Mouse (Mus musculus): ENCODE data around the gene Slc22a17. TPM values are rescaled to one million over a fixed set of nuclear protein-coding genes. Genes with fewer than 3 reads are reported as not detected.

The Slc22a17 gene
- total and polyA plus RNA-seq, 2 experiments from 2014 or later = 369 to 606 TPM

DNA sequence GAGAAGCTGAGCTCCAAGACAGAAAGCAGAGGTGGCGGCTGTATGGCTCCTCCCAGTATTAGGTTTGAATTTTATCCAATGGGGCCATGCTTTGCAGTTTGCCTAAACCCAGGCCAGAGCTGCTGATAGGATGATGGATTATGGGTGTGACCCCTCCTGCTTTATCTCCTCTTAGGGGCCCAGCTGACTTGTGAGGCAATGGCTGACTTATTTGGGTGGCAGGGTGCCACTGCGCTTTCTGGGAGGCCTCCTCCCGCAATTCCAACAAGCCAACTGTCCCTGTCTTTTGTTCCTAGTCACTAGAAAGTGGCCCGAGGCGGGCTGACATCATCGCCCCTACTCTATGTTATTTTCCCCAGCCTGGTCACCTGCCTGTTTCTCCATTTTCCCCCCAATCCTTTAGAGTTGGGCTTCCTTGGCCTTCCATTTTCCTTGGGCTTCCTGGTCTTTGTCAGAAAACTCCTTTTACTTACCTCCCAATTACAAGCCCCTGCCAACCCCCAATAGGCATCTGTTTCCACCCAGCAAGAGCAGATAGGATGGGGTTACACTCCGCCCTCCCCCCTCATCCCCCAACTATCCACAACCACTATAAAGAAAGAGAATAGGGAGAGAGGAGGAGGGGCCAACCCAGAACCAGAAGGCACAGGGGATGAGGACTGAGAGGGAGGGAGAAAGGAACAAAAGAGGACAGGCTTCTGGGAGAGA is 11.9 kb upstream of the Slc22a17 start:
- Histone ChIP-seq H3K9ac (replicated peaks; ENCODE audit: low read length) (peak overlapping the region; percentile 78), H3K4me3 (ENCODE audit: low read length) (peak overlapping the region; percentile 53), H3K4me2 (ENCODE audit: low read depth, low read length) (peak overlapping the region; percentile 98), H3K27ac (peak overlapping the region; percentile 95), H3K4me1 (ENCODE audit: insufficient read depth, low read length) (peaks cover 17% of the 10 kb centered on the region; the same call in 1 of the 2 replicates), H3K27me3 (ENCODE audit: insufficient read depth, low read length) (no peaks in the 10 kb centered on the region), H3K36me3 (ENCODE audit: insufficient read depth, low read length) (0 out of 2 replicates have a peak, but pooled peaks cover 4% of the 10 kb centered on the region), H3K9me3 (ENCODE audit: low read length) (no peaks in the 10 kb centered on the region)
- peak; percentile 66 for ATAC-seq
- DNase-seq (ENCODE audit: low spot score) = peak; percentile 73
- 19% methylated on average over 7 of the region's 7 CpGs for WGBS
- no peak for TF ChIP-seq CTCF (IDR thresholded peaks at IDR 0.05; ENCODE audit: low read depth)

DNA sequence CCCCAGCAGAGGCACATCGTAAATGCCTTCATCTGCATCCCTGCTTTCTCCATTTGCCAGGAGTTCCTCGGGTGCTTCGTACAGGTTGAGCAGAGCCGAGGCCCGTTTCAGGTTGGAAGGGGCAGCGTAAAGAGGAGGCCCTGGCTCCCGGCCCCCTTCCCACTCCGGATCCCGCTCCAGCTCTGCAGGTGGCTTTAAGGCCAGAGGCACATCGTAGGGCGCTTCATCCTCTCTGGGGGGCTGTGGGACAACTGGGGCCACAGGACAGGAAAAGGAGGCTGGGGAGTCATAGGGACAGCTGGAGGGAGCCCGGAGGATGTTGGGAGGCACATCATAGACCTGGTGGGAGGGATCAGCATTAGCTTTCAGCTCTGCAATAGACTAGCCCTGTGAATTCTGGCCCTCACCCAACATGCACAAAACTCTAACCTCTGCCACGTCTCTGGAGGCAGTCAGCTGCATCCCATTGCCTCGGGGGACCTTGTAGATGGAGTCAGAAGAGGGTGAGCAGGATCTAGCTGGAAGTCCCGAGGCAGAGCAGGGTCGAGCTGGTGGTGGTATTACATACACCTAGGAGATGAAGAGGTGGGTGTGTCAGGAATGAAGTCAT is 7.2 kb upstream of the Slc22a17 start:
- Histone ChIP-seq H3K4me3 (ENCODE audit: low read length) (no peak overlapping the region), H3K27me3 (ENCODE audit: insufficient read depth, low read length) (no peaks in the 10 kb centered on the region), H3K4me2 (ENCODE audit: low read depth, low read length) (no peak overlapping the region), H3K36me3 (ENCODE audit: insufficient read depth, low read length) (peaks cover 4% of the 10 kb centered on the region; the same call in 1 of the 2 replicates), H3K27ac (no peak overlapping the region), H3K9ac (replicated peaks; ENCODE audit: low read length) (no peak overlapping the region), H3K9me3 (ENCODE audit: low read length) (no peaks in the 10 kb centered on the region), H3K4me1 (ENCODE audit: insufficient read depth, low read length) (no peaks in the 10 kb centered on the region)
- WGBS = 91% methylated on average over 16 of the region's 16 CpGs
- DNase-seq (ENCODE audit: low spot score) = no peak
- no peak for ATAC-seq
- TF ChIP-seq CTCF (IDR thresholded peaks at IDR 0.05; ENCODE audit: low read depth) = no peak

DNA sequence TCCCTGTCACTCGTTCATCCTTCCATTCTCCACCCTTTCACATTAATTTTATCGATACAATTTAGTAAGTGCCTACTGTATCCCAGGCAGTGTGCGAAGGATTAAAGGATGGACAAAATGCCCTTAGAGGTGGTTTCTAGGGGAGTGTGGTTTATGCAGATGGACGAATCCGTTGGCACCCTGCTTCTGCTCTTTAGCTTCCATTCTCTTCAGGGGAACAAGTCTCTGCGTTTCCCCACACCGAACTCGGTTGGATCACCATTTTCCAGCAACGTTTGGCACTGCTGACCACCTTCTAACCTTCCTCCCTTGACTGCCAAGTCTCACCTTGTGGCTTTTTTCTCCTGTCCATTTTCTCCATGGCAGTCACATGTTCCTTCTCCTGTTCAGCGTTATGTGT is 411 bp upstream of the Slc22a17 start:
- no peak for TF ChIP-seq CTCF (IDR thresholded peaks at IDR 0.05; ENCODE audit: low read depth)
- Histone ChIP-seq H3K4me2 (ENCODE audit: low read depth, low read length) (peak overlapping the region; percentile 93), H3K4me3 (ENCODE audit: low read length) (peak overlapping the region; percentile 97), H3K27ac (peak overlapping the region; percentile 96), H3K27me3 (ENCODE audit: insufficient read depth, low read length) (no peaks in the 10 kb centered on the region), H3K36me3 (ENCODE audit: insufficient read depth, low read length) (peaks cover 11% of the 10 kb centered on the region; the same call in 1 of the 2 replicates), H3K9ac (replicated peaks; ENCODE audit: low read length) (peak overlapping the region; percentile 99), H3K9me3 (ENCODE audit: low read length) (no peaks in the 10 kb centered on the region), H3K4me1 (ENCODE audit: insufficient read depth, low read length) (peaks cover 17% of the 10 kb centered on the region; the same call in 1 of the 2 replicates)
- WGBS = 12% methylated on average over 10 of the region's 10 CpGs
- ATAC-seq (no peak), DNase-seq (ENCODE audit: low spot score) (peak; percentile 21)

DNA sequence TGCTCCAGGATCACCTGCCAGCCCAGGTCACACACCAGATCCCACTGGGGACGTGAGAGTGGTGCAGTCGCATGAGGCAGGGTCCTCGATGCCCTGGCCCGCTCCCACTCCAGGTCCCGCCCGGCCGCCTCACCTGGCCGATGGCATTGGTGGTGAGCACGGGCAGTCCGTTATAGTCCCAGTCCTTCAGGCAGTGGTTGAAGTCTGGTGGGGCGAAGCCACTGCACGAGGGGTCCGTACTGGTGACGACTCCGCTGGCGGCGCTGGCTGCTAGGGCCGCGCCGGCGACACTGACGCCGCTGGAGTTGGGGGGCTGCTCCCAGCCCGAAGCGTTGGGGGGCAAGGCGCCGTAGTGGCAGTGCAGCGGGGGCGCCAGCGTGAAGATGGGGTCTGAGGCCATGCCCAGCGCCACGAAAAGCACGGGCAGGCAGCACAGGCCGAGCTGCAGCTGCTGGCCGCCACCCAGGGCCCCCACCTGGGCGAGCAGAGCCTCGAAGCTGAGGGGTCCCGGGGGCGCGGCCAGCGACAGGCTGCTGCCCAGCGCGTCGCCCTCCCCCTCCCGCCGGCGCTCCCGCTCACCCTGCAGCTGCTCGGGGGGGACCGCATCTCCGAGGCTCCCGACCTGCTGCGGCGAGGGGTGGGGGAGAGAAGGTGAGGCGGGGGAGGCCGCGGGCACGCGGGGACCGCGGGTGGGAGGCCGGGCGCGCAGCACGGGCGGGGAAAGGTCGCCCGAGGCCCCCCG is 652 bp downstream of the Slc22a17 start:
- peaks cover 17% of the 10 kb centered on the region; the same call in 1 of the 2 replicates for H3K4me1 ChIP-seq (ENCODE audit: insufficient read depth, low read length)
- H3K9me3 ChIP-seq (ENCODE audit: low read length) = no peaks in the 10 kb centered on the region
- H3K27me3 ChIP-seq (ENCODE audit: insufficient read depth, low read length) = no peaks in the 10 kb centered on the region
- TF ChIP-seq CTCF (IDR thresholded peaks at IDR 0.05; ENCODE audit: low read depth) = no peak
- DNase-seq (ENCODE audit: low spot score) (peak; percentile 69), ATAC-seq (peak; percentile 74)
- H3K4me3 ChIP-seq (ENCODE audit: low read length) = peak overlapping the region; percentile 97
- peak overlapping the region; percentile 96 for H3K27ac ChIP-seq
- WGBS = 3% methylated on average over 57 of the region's 69 CpGs
- peak overlapping the region; percentile 99 for H3K9ac ChIP-seq (replicated peaks; ENCODE audit: low read length)
- peaks cover 20% of the 10 kb centered on the region for H3K36me3 ChIP-seq (ENCODE audit: insufficient read depth, low read length)
- H3K4me2 ChIP-seq (ENCODE audit: low read depth, low read length) = peak overlapping the region; percentile 93

DNA sequence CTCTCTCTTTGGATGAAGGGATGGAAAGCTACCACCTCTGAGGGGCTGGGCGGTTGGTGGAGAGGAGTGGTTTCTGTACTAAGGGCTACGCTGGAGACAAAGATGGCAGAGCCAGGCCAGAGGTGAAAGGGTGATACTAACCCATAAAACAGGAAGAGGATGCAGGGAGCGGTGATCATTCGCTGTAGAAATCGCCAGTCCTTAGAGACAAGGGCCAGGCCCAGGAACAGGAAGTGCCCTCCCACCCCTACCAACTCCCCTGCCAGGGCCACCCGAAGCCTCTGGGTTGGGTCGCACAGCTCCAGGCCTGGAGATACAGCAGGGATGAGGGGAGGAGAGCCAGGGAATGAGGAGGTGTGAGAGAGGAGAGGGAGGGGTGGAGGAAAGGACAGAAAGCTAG is 4.2 kb downstream of the Slc22a17 start:
- TF ChIP-seq CTCF (IDR thresholded peaks at IDR 0.05; ENCODE audit: low read depth) = no peak
- Histone ChIP-seq H3K9me3 (ENCODE audit: low read length) (no peaks in the 10 kb centered on the region), H3K27ac (no peak overlapping the region), H3K36me3 (ENCODE audit: insufficient read depth, low read length) (peaks cover 40% of the 10 kb centered on the region), H3K4me2 (ENCODE audit: low read depth, low read length) (no peak overlapping the region), H3K4me3 (ENCODE audit: low read length) (no peak overlapping the region), H3K9ac (replicated peaks; ENCODE audit: low read length) (no peak overlapping the region), H3K4me1 (ENCODE audit: insufficient read depth, low read length) (peaks cover 16% of the 10 kb centered on the region; the same call in 1 of the 2 replicates), H3K27me3 (ENCODE audit: insufficient read depth, low read length) (no peaks in the 10 kb centered on the region)
- DNase-seq (ENCODE audit: low spot score) = no peak
- no peak for ATAC-seq
- 84% methylated on average over 7 of the region's 7 CpGs for WGBS

DNA sequence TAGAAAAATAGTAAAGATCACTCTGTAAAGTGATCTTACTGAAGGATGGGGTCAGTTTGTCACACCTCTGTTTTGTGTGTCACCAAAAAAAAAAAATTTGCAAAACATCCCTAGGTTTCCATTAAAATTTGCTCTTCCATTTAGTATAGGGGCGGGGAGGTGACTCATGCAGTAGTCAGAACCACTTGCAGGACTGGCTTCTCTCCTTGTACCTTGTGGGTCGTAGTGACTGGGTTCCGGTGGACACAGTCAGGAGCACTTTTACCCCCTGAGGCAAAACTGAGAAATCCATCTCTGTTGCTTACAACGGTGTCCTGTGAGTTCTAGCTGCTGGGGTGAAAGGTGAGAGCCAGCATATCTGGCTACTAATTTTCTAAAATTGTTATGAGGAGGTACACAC is 9.3 kb downstream of the Slc22a17 start:
- Histone ChIP-seq H3K27ac (no peak overlapping the region), H3K4me1 (ENCODE audit: insufficient read depth, low read length) (no peaks in the 10 kb centered on the region), H3K9ac (replicated peaks; ENCODE audit: low read length) (no peak overlapping the region), H3K27me3 (ENCODE audit: insufficient read depth, low read length) (no peaks in the 10 kb centered on the region), H3K4me2 (ENCODE audit: low read depth, low read length) (no peak overlapping the region), H3K9me3 (ENCODE audit: low read length) (no peaks in the 10 kb centered on the region), H3K4me3 (ENCODE audit: low read length) (no peak overlapping the region), H3K36me3 (ENCODE audit: insufficient read depth, low read length) (peaks cover 36% of the 10 kb centered on the region)
- ATAC-seq (no peak), DNase-seq (ENCODE audit: low spot score) (no peak)
- WGBS = 90% methylated on average over 4 of the region's 4 CpGs
- no peak for TF ChIP-seq CTCF (IDR thresholded peaks at IDR 0.05; ENCODE audit: low read depth)

All from hindbrain, postnatal 0 days (tissue).